Mouse (Mus musculus) forebrain, embryonic 10.5 days (tissue): Measurements from ENCODE around the gene AI413582. TPM values are rescaled to one million over a fixed set of nuclear protein-coding genes. Genes with fewer than 3 reads are reported as not detected.

Experiments
- DNase-seq: peaks from one replicate; pipeline ENCODE4 v3.0.0-alpha.2; 2017; ENCODE audit warnings: low spot score; ENCODE audit errors: extremely low spot score
- H3K27ac ChIP-seq: fragments of 300-500 bp; sonication (generic); 2 replicates; pipeline ENCODE4 v1.5.1; 2016; ENCODE audit warnings: mild to moderate bottlenecking
- H3K27me3 ChIP-seq: fragments of 300-500 bp; sonication (generic); 2 replicates; pipeline ENCODE4 v1.6.1; 2016; ENCODE audit warnings: mild to moderate bottlenecking; ENCODE audit not compliant: poor library complexity, severe bottlenecking
- H3K36me3 ChIP-seq: fragments of 300-500 bp; sonication (generic); replicated peaks from 2 replicates; pipeline ENCODE4 v1.6.1; 2016; ENCODE audit warnings: mild to moderate bottlenecking, moderate library complexity
- H3K4me1 ChIP-seq: fragments of 300-500 bp; sonication (generic); 2 replicates; pipeline ENCODE4 v1.6.1; 2016
- H3K4me3 ChIP-seq: fragments of 300-500 bp; sonication (generic); 2 replicates; pipeline ENCODE4 v1.5.1; 2016; ENCODE audit warnings: mild to moderate bottlenecking, moderate library complexity
- H3K9me3 ChIP-seq: fragments of 300-500 bp; sonication (generic); 2 replicates; pipeline ENCODE4 v1.6.1; 2016; ENCODE audit warnings: mild to moderate bottlenecking, moderate library complexity
- WGBS: fragments of 180-500 bp; shearing (Covaris S2); methylation state at CpG from one replicate; pipeline ENCODE4 v1.1.7; 2016; 5-methylcytosine and 5-hydroxymethylcytosine counted together
- polyA plus RNA-seq: library from polyadenylated mRNA; unstranded; fragments of >200 nt; fragmentation: Nextera tagmentation; extraction: Ambion mirVana; gene quantifications from 2 replicates; pipeline ENCODE4 v1.2.1, GENCODE M21; 2016

AI413582 gene
- polyA plus RNA-seq, 1 experiment from 2014 or later: 12.7 TPM

GRCm38 (mm10) chr17:27575116-27575776, 9.7 kb upstream of the AI413582 start:
- peaks cover 77% of the 10 kb centered on the region for H3K36me3 ChIP-seq
- no peak overlapping the region for H3K27ac ChIP-seq
- DNase-seq: no peak
- peaks cover 2% of the 10 kb centered on the region; the same call in 1 of the 2 replicates for H3K4me1 ChIP-seq
- WGBS: 92% methylated on average over 10 of the region's 10 CpGs
- no peaks in the 10 kb centered on the region for H3K27me3 ChIP-seq
- no peak overlapping the region for H3K4me3 ChIP-seq
- no peaks in the 10 kb centered on the region for H3K9me3 ChIP-seq

GRCm38 (mm10) chr17:27574470-27575115, 9.0 kb upstream of the AI413582 start:
- H3K36me3 ChIP-seq: peaks cover 71% of the 10 kb centered on the region

GRCm38 (mm10) chr17:27573772-27574320, 8.3 kb upstream of the AI413582 start:
- 90% methylated on average over 10 of the region's 10 CpGs for WGBS

More at GRCm38 (mm10) chr17:27574470-27575115, 9.0 kb upstream of the AI413582 start:
- Histone ChIP-seq H3K27me3 (no peaks in the 10 kb centered on the region), H3K27ac (no peak overlapping the region), H3K9me3 (no peaks in the 10 kb centered on the region), H3K4me3 (no peak overlapping the region), H3K4me1 (peaks cover 2% of the 10 kb centered on the region; the same call in 1 of the 2 replicates)
- 94% methylated on average over 16 of the region's 16 CpGs for WGBS
- DNase-seq: no peak

GRCm38 (mm10) chr17:27571315-27571714, 5.8 kb upstream of the AI413582 start:
- WGBS: 78% methylated on average over 8 of the region's 8 CpGs
- H3K4me1 ChIP-seq: peaks cover 9% of the 10 kb centered on the region

More at GRCm38 (mm10) chr17:27573772-27574320, 8.3 kb upstream of the AI413582 start:
- no peak overlapping the region for H3K4me3 ChIP-seq
- H3K27me3 ChIP-seq: no peaks in the 10 kb centered on the region
- H3K36me3 ChIP-seq: peaks cover 63% of the 10 kb centered on the region
- H3K9me3 ChIP-seq: no peaks in the 10 kb centered on the region
- no peak for DNase-seq
- H3K4me1 ChIP-seq: peaks cover 2% of the 10 kb centered on the region; the same call in 1 of the 2 replicates
- H3K27ac ChIP-seq: no peak overlapping the region

GRCm38 (mm10) chr17:27568228-27568627, 2.7 kb upstream of the AI413582 start:
- H3K27me3 ChIP-seq: peaks cover 11% of the 10 kb centered on the region; the same call in 1 of the 2 replicates
- peaks cover 22% of the 10 kb centered on the region for H3K36me3 ChIP-seq
- peaks cover 37% of the 10 kb centered on the region for H3K4me1 ChIP-seq
- no peak for DNase-seq
- WGBS: 90% methylated on average over 5 of the region's 5 CpGs
- no peak overlapping the region for H3K27ac ChIP-seq
- no peaks in the 10 kb centered on the region for H3K9me3 ChIP-seq
- H3K4me3 ChIP-seq: no peak overlapping the region

More at GRCm38 (mm10) chr17:27571315-27571714, 5.8 kb upstream of the AI413582 start:
- Histone ChIP-seq H3K27me3 (peaks cover 7% of the 10 kb centered on the region; the same call in 1 of the 2 replicates), H3K4me3 (no peak overlapping the region), H3K9me3 (no peaks in the 10 kb centered on the region), H3K27ac (no peak overlapping the region), H3K36me3 (peaks cover 40% of the 10 kb centered on the region)
- no peak for DNase-seq

GRCm38 (mm10) chr17:27565942-27566267, 349 bp upstream of the AI413582 start:
- Histone ChIP-seq H3K4me3 (peak overlapping the region; percentile 68), H3K9me3 (no peaks in the 10 kb centered on the region), H3K36me3 (peaks cover 27% of the 10 kb centered on the region), H3K4me1 (peaks cover 48% of the 10 kb centered on the region), H3K27ac (peak overlapping the region; percentile 88), H3K27me3 (peaks cover 16% of the 10 kb centered on the region)
- no peak for DNase-seq
- 1% methylated on average over 13 of the region's 13 CpGs for WGBS

- H3K9me3 ChIP-seq: no peaks in the 10 kb centered on the region
- H3K36me3 ChIP-seq: peaks cover 40% of the 10 kb centered on the region
- peak; percentile 53 for DNase-seq
- H3K4me1 ChIP-seq: peaks cover 62% of the 10 kb centered on the region
- H3K27me3 ChIP-seq: peaks cover 18% of the 10 kb centered on the region
- H3K27ac ChIP-seq: peak overlapping the region; percentile 88
- 8% methylated on average over 20 of the region's 20 CpGs for WGBS
- H3K4me3 ChIP-seq: peak overlapping the region; percentile 68
Measured at GRCm38 (mm10) chr17:27564391-27565162, 979 bp downstream of the AI413582 start.

GRCm38 (mm10) chr17:27563771-27564244, 1.7 kb downstream of the AI413582 start:
- H3K27me3 ChIP-seq: peaks cover 18% of the 10 kb centered on the region
- H3K4me3 ChIP-seq: 0 out of 2 replicates have a peak overlapping the region, but pooled peaks have one; percentile 68
- H3K27ac ChIP-seq: no peak overlapping the region
- H3K9me3 ChIP-seq: no peaks in the 10 kb centered on the region
- H3K4me1 ChIP-seq: peaks cover 69% of the 10 kb centered on the region
- H3K36me3 ChIP-seq: peaks cover 41% of the 10 kb centered on the region
- 49% methylated on average over 7 of the region's 7 CpGs for WGBS
- DNase-seq: no peak

GRCm38 (mm10) chr17:27561809-27562526, 3.6 kb downstream of the AI413582 start:
- Histone ChIP-seq H3K4me1 (peaks cover 87% of the 10 kb centered on the region), H3K27ac (no peak overlapping the region), H3K4me3 (peak overlapping the region; percentile 6; the same call in 1 of the 2 replicates), H3K36me3 (peaks cover 41% of the 10 kb centered on the region), H3K9me3 (no peaks in the 10 kb centered on the region), H3K27me3 (peaks cover 17% of the 10 kb centered on the region)
- no peak for DNase-seq
- 57% methylated on average over 10 of the region's 11 CpGs for WGBS

- Histone ChIP-seq H3K4me3 (no peak overlapping the region), H3K27me3 (peaks cover 11% of the 10 kb centered on the region; the same call in 1 of the 2 replicates), H3K9me3 (no peaks in the 10 kb centered on the region), H3K27ac (no peak overlapping the region; the same call in 1 of the 2 replicates), H3K36me3 (peaks cover 41% of the 10 kb centered on the region), H3K4me1 (peaks cover 80% of the 10 kb centered on the region)
- DNase-seq: no peak
- WGBS: 89% methylated on average over 13 of the region's 13 CpGs
Measured at GRCm38 (mm10) chr17:27560926-27561480, 4.6 kb downstream of the AI413582 start.

GRCm38 (mm10) chr17:27559596-27559995, 6.0 kb downstream of the AI413582 start:
- peak overlapping the region; percentile 98 for H3K4me3 ChIP-seq
- no peaks in the 10 kb centered on the region for H3K9me3 ChIP-seq
- H3K36me3 ChIP-seq: peaks cover 41% of the 10 kb centered on the region
- peaks cover 80% of the 10 kb centered on the region for H3K4me1 ChIP-seq
- peak overlapping the region; percentile 52; the same call in 1 of the 2 replicates for H3K27ac ChIP-seq
- WGBS: 78% methylated on average over 12 of the region's 12 CpGs
- DNase-seq: no peak
- H3K27me3 ChIP-seq: peaks cover 11% of the 10 kb centered on the region; the same call in 1 of the 2 replicates
